Mouse (Mus musculus) C2C12 (cell line): ENCODE results near the gene Pik3r5. TPM values are rescaled to one million over a fixed set of nuclear protein-coding genes. Genes with fewer than 3 reads are reported as not detected.

Experiments
- H3K27me3 ChIP-seq: one replicate; pipeline ENCODE4 v1.6.1; 2011; ENCODE audit not compliant: control insufficient read depth, insufficient read depth, insufficient read length
- H3K36me3 ChIP-seq: one replicate; pipeline ENCODE4 v1.6.1; 2011; ENCODE audit not compliant: control insufficient read depth, insufficient read depth
- H3K4me3 ChIP-seq: one replicate; pipeline ENCODE4 v1.5.1; 2011; ENCODE audit warnings: mild to moderate bottlenecking, control low read depth; ENCODE audit not compliant: poor library complexity, insufficient read depth, severe bottlenecking
- H3K79me2 ChIP-seq: one replicate; pipeline ENCODE4 v1.6.1; 2011; ENCODE audit not compliant: control insufficient read depth, insufficient read depth
- H3K79me3 ChIP-seq: one replicate; pipeline ENCODE4 v1.6.1; 2011; ENCODE audit warnings: low read depth, control low read depth
- H3ac ChIP-seq: one replicate; pipeline ENCODE3; 2011; ENCODE audit warnings: low read depth; ENCODE audit not compliant: control insufficient read depth, insufficient read length
- CEBPB ChIP-seq: IDR thresholded peaks from one replicate; pipeline ENCODE4 v1.6.1; 2011; ENCODE audit warnings: low read depth, mild to moderate bottlenecking, control low read depth, moderate library complexity
- CTCF ChIP-seq: IDR thresholded peaks from one replicate; pipeline ENCODE4 v1.5.1; 2011; ENCODE audit not compliant: control insufficient read depth, insufficient read depth, insufficient read length
- FOSL1 ChIP-seq: IDR thresholded peaks from one replicate; pipeline ENCODE4 v1.8.0; 2011; ENCODE audit warnings: mild to moderate bottlenecking, low read length; ENCODE audit not compliant: poor library complexity, insufficient read depth, severe bottlenecking
- MAX ChIP-seq: IDR thresholded peaks from one replicate; pipeline ENCODE4 v1.6.1; 2011; ENCODE audit warnings: mild to moderate bottlenecking, control low read depth
- MYOD1 ChIP-seq: IDR thresholded peaks from one replicate; pipeline ENCODE4 v1.6.1; 2011; ENCODE audit warnings: low read depth; ENCODE audit not compliant: control insufficient read depth, insufficient read length
- MYOG ChIP-seq: IDR thresholded peaks from one replicate; pipeline ENCODE4 v1.6.1; 2011; ENCODE audit not compliant: control insufficient read depth, insufficient read length; ENCODE audit errors: extremely low read depth
- USF1 ChIP-seq: IDR thresholded peaks from one replicate; pipeline ENCODE4 v1.6.1; 2011; ENCODE audit warnings: low read depth, mild to moderate bottlenecking, control low read depth, moderate library complexity
- polyA plus RNA-seq: library from polyadenylated mRNA; unstranded; fragments of >200 nt; fragmentation: generic; extraction: Trizol; gene quantifications from one replicate; pipeline ENCODE4 v1.2.1, GENCODE M21; 2012; ENCODE audit warnings: missing spikeins

The Pik3r5 gene
- polyA plus RNA-seq, 1 experiment, result 0.89 TPM

DNA sequence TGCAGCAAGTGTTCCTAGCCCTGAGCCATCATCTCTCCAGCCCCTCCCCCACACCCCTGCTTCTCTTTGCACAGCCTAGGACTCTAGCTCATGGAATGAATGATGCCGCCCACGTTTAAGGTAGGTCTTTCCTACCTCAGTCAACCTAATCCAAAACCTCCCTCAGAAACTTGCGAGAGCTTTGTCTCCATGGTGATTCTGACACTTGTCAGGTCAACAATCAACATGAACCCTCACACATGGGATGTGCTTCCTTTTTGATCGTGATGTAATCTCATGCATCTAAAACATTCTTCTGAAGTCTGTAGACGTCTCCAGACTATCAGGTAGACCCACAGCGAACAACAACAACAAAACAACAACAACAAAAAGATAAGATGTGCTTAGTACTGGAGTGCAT lies 21.4 kb downstream of the Pik3r5 start:
- no peak overlapping the region for H3K4me3 ChIP-seq
- no peaks in the 10 kb centered on the region for H3K36me3 ChIP-seq
- H3K79me3 ChIP-seq, result no peaks in the 10 kb centered on the region
- no peak overlapping the region for H3ac ChIP-seq
- no peak for TF ChIP-seq USF1
- TF ChIP-seq MYOD1, result no peak
- TF ChIP-seq MAX, result no peak
- no peak for TF ChIP-seq CTCF
- TF ChIP-seq CEBPB, result no peak
- no peak for TF ChIP-seq FOSL1
- no peak for TF ChIP-seq MYOG
- no peaks in the 10 kb centered on the region for H3K27me3 ChIP-seq
- no peaks in the 10 kb centered on the region for H3K79me2 ChIP-seq

DNA sequence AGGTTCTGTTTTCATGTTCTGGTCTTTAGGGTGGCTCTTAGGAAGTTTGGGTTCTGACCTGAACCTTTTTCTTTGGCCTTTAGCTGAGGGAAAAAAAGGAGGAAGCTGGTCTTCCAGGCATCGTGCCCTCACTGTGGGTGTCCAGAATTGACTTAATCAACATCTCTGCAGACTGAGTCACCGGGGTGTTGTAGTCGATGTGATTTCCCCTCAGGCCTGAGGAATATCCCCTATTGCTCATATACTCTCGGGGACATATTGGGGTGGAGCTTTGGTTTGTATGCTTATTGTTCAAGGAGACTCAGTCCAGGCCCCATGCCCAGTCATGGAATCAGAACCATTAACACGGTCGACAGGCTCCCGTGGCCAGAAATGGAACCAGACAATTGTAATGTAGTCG lies 26.2 kb downstream of the Pik3r5 start:
- peak; percentile 39 for TF ChIP-seq FOSL1
- no peak for TF ChIP-seq MYOD1
- peak; percentile 30 for TF ChIP-seq CEBPB
- TF ChIP-seq MAX, result peak; percentile 76
- no peak for TF ChIP-seq USF1
- no peaks in the 10 kb centered on the region for H3K27me3 ChIP-seq

DNA sequence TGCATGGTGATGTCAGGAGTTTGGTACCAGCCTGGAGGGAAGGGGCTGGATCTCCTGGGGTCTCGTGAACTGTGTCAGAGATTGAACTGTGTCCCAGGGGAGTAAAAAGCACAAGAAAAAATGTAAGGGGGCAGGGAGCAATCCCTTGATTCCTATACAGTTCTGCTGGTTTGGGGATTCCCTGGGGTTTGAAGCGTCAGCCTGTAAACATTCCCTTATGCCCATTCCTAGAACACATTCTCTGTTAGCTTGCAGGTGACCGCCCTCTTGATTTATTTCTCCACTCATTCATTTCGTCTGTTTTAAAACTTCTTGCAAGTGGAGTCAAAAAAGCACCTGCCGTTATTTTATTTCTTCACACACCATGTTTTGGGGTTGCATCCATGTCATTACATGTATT lies 27.1 kb downstream of the Pik3r5 start:
- no peaks in the 10 kb centered on the region for H3K79me3 ChIP-seq
- no peaks in the 10 kb centered on the region for H3K36me3 ChIP-seq
- H3K27me3 ChIP-seq, result no peaks in the 10 kb centered on the region
- TF ChIP-seq MYOD1 (no peak), MAX (no peak), CTCF (no peak), FOSL1 (no peak), MYOG (no peak), CEBPB (no peak), USF1 (no peak)
- H3ac ChIP-seq, result no peak overlapping the region
- no peak overlapping the region for H3K4me3 ChIP-seq
- no peaks in the 10 kb centered on the region for H3K79me2 ChIP-seq

More for the DNA sequence above, 26.2 kb downstream of the Pik3r5 start:
- Histone ChIP-seq H3K79me3 (no peaks in the 10 kb centered on the region), H3K79me2 (no peaks in the 10 kb centered on the region), H3K36me3 (no peaks in the 10 kb centered on the region), H3K4me3 (no peak overlapping the region), H3ac (no peak overlapping the region)

DNA sequence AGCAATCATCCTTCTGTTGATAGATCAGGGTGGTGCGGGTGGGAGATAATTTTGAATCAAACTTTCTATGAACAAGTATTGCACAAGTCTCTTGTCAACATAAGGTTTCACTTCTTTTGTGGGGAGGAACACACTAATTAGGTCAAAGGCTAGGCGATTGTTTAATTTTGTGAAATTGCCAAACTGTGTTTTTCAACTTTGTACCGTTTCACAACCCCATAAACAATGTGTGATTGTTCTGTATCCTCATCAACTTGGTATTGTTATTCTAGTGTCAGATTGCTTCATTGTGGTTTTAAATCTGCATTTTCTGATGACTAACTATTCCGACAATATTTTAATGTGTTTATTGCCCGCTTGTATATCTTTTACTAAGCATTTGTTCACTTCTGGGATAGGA lies 27.6 kb downstream of the Pik3r5 start:
- no peaks in the 10 kb centered on the region for H3K79me3 ChIP-seq
- H3ac ChIP-seq, result no peak overlapping the region
- H3K4me3 ChIP-seq, result no peak overlapping the region
- no peak for TF ChIP-seq MAX
- peak; percentile 86 for TF ChIP-seq CEBPB
- no peaks in the 10 kb centered on the region for H3K79me2 ChIP-seq
- no peaks in the 10 kb centered on the region for H3K36me3 ChIP-seq
- H3K27me3 ChIP-seq, result no peaks in the 10 kb centered on the region

DNA sequence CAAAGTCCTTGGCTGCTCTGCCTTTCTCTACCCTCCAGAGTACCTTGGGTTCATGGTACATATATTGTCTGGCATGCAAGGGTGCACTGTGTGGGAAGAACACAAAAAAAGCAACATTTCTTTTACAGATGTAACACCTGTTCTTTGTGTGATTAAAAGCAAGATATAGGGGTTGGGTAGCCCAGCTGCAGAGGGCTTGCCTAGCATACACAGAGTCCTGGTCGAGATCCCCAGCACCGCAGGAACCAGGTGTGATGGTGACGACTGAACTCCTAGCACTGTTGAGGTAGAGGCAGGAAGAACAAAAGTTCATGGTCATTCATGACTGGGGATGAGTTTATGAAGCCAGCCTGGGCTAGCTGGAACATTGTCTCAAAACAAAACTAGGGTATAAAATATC lies 30.8 kb downstream of the Pik3r5 start:
- H3K36me3 ChIP-seq, result no peaks in the 10 kb centered on the region
- H3K4me3 ChIP-seq, result no peak overlapping the region
- no peak for TF ChIP-seq USF1
- TF ChIP-seq MAX, result no peak
- TF ChIP-seq CEBPB, result no peak
- no peak for TF ChIP-seq CTCF
- no peak for TF ChIP-seq MYOD1
- no peak for TF ChIP-seq MYOG
- no peak for TF ChIP-seq FOSL1
- no peaks in the 10 kb centered on the region for H3K79me3 ChIP-seq
- H3ac ChIP-seq, result no peak overlapping the region
- H3K79me2 ChIP-seq, result no peaks in the 10 kb centered on the region
- H3K27me3 ChIP-seq, result no peaks in the 10 kb centered on the region

DNA sequence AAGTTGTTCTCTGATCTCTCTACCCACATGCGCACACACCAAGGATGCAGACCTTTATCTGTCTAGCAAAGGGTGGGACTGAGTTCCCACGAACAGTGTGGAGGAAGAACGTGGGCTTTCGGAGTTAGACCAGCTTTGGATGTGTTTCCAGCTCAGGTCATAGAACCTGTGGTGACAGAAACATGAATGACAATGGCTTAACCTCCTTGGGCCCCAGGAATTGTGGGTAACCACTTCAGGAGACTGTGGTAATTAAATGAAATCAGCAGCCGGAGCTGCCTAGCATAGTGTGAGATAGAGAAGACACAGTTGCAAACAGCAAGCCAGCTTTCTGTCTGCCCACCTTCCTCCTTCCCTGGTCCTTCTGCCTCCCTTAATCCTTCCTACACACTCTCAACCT lies 32.3 kb downstream of the Pik3r5 start:
- no peaks in the 10 kb centered on the region for H3K36me3 ChIP-seq
- TF ChIP-seq MYOG, result no peak
- no peak for TF ChIP-seq FOSL1
- TF ChIP-seq USF1, result no peak
- no peak for TF ChIP-seq MAX
- H3K27me3 ChIP-seq, result no peaks in the 10 kb centered on the region
- no peaks in the 10 kb centered on the region for H3K79me2 ChIP-seq
- H3K79me3 ChIP-seq, result no peaks in the 10 kb centered on the region
- no peak overlapping the region for H3ac ChIP-seq
- H3K4me3 ChIP-seq, result no peak overlapping the region
